Mouse (Mus musculus): ENCODE measurements around the gene Slc17a9. TPM values are rescaled to one million over a fixed set of nuclear protein-coding genes. Genes with fewer than 3 reads are reported as not detected.

Slc17a9 gene
- polyA plus RNA-seq, 1 experiment from 2014 or later: 5.2 TPM

DNA sequence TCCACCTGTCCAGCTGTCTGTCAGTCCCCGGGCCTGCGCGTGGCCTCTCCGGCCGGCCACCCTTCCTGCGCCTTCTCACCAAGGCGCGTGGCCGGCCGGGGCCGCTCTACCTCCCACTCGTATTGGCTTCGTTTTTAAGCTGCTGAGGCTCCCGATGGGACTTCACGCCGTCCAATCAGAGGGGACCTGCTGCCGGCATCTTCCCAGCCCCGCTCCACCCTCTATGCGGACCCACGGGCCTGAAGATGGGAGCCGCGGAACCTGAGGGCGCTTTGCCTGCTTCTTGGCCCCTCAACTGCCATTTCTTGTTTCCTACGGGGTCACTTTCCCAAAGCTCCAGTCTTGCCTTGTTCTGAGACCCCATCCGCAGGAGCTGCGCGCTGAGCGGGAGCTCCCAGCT is 51.7 kb downstream of the Slc17a9 start, which contains the start of gene Bhlhe23:
Bhlhe23 (minus strand) TSS at position 108 of the 400 bp plus-strand sequence.
- no peaks in the 10 kb centered on the region for H3K9me3 ChIP-seq (ENCODE audit: low read length)
- DNase-seq: no peak
- H3K36me3 ChIP-seq (replicated peaks; ENCODE audit: insufficient read depth, low read length): no peaks in the 10 kb centered on the region
- TF ChIP-seq EP300 (IDR thresholded peaks at IDR 0.05; ENCODE audit: low read depth) (no peak), CTCF (IDR thresholded peaks at IDR 0.05; ENCODE audit: low read depth) (no peak)
- ATAC-seq: no peak
- 3% methylated on average over 28 of the region's 28 CpGs for WGBS (ENCODE audit: insufficient replicate concordance)
- H3K4me2 ChIP-seq (ENCODE audit: low read depth, low read length): no peak within 1 kb of the TSS
- no peak within 1 kb of the TSS for H3K9ac ChIP-seq (replicated peaks)
- H3K4me1 ChIP-seq (ENCODE audit: insufficient read depth): no peaks in the 10 kb centered on the region
- no peak within 1 kb of the TSS for H3K27ac ChIP-seq (ENCODE audit: low read depth)
- H3K27me3 ChIP-seq (ENCODE audit: insufficient read depth, low read length): peaks cover 72% of the 10 kb centered on the region
- no peak within 1 kb of the TSS for H3K4me3 ChIP-seq (ENCODE audit: low read depth, low read length)

GRCm38 (mm10) chr2:180779226-180780104 is 54.4 kb downstream of the Slc17a9 start:
- Histone ChIP-seq H3K27ac (ENCODE audit: low read depth) (no peak overlapping the region), H3K4me1 (ENCODE audit: insufficient read depth) (no peaks in the 10 kb centered on the region), H3K36me3 (replicated peaks; ENCODE audit: insufficient read depth, low read length) (no peaks in the 10 kb centered on the region), H3K9me3 (ENCODE audit: low read length) (no peaks in the 10 kb centered on the region), H3K4me3 (ENCODE audit: low read depth, low read length) (no peak overlapping the region), H3K4me2 (ENCODE audit: low read depth, low read length) (no peak overlapping the region), H3K9ac (replicated peaks) (no peak overlapping the region), H3K27me3 (ENCODE audit: insufficient read depth, low read length) (peaks cover 50% of the 10 kb centered on the region)
- WGBS (ENCODE audit: insufficient replicate concordance): 24% methylated on average over 12 of the region's 12 CpGs
- ATAC-seq (no peak), DNase-seq (peak; percentile 55)
- TF ChIP-seq EP300 (IDR thresholded peaks at IDR 0.05; ENCODE audit: low read depth) (no peak), CTCF (IDR thresholded peaks at IDR 0.05; ENCODE audit: low read depth) (peak; percentile 98)

- TF ChIP-seq CTCF (IDR thresholded peaks at IDR 0.05; ENCODE audit: low read depth) (no peak), EP300 (IDR thresholded peaks at IDR 0.05; ENCODE audit: low read depth) (no peak)
- DNase-seq (no peak), ATAC-seq (no peak)
- Histone ChIP-seq H3K4me3 (ENCODE audit: low read depth, low read length) (no peak overlapping the region), H3K27me3 (ENCODE audit: insufficient read depth, low read length) (peaks cover 44% of the 10 kb centered on the region), H3K4me2 (ENCODE audit: low read depth, low read length) (no peak overlapping the region), H3K36me3 (replicated peaks; ENCODE audit: insufficient read depth, low read length) (no peaks in the 10 kb centered on the region), H3K9me3 (ENCODE audit: low read length) (no peaks in the 10 kb centered on the region), H3K9ac (replicated peaks) (no peak overlapping the region), H3K27ac (ENCODE audit: low read depth) (no peak overlapping the region), H3K4me1 (ENCODE audit: insufficient read depth) (no peaks in the 10 kb centered on the region)
- 3% methylated on average over 2 of the region's 2 CpGs for WGBS (ENCODE audit: insufficient replicate concordance)
These were observed 55.2 kb downstream of the Slc17a9 start for GRCm38 (mm10) chr2:180780282-180780681.

DNA sequence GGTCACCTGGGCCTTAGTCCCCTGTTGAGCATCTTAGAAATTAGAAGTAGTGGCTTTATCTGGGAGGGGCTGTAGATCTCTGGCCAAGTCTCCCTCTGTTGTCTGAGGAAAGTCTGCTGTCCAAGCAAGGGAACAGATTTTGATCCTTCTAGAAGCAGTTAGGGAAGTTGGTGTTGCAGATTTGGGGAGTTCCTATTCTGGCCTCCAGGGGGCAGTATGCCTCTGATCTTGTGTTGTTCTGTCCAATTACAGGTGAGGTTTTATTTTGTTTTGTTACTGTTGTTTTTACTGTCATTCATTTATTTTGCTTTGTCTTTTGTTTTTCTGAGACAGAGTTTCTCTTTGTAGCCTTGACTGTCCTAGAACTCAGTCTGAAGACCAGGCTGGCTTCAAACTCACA is 61.7 kb downstream of the Slc17a9 start:
- Histone ChIP-seq H3K27me3 (ENCODE audit: insufficient read depth, low read length) (peaks cover 5% of the 10 kb centered on the region; the same call in 1 of the 2 replicates), H3K4me1 (ENCODE audit: insufficient read depth) (no peaks in the 10 kb centered on the region), H3K27ac (ENCODE audit: low read depth) (no peak overlapping the region), H3K9me3 (ENCODE audit: low read length) (no peaks in the 10 kb centered on the region), H3K9ac (replicated peaks) (no peak overlapping the region), H3K4me3 (ENCODE audit: low read depth, low read length) (no peak overlapping the region), H3K36me3 (replicated peaks; ENCODE audit: insufficient read depth, low read length) (no peaks in the 10 kb centered on the region), H3K4me2 (ENCODE audit: low read depth, low read length) (no peak overlapping the region)
- peak; percentile 78 for TF ChIP-seq CTCF (IDR thresholded peaks at IDR 0.05; ENCODE audit: low read depth)
- TF ChIP-seq EP300 (IDR thresholded peaks at IDR 0.05; ENCODE audit: low read depth): no peak
- ATAC-seq (no peak), DNase-seq (peak; percentile 61)

DNA sequence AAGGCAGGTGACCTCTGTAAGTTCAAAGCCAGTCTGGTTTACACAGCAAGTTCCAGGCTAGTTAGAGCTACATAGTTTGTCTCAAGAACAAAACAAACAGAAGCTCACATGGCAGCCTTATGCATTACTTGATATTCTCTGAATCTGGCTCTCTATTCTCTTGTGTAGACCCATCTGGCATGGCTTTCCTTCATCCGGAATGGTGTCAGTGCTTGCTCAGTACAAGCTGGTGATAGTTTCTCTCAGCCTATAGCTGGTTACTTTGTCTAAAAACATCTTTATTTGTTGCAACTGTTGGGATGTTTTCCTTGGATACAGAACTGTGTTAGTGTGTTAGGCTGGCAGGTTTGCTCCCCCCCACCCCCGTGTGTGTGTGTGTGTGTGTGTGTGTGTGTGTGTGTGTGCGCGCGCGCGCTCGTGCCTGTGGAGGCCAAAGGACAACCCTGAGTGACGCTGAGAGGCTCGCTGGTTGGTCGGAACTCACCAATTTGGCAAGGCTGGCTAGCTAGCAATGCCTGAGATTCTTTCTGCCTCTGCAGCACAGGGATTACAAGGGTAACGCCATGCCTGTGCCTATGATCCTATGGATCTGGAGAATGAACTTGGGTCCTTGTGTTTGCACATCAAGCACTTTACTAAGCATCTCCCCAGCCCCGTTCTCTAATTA is 62.6 kb downstream of the Slc17a9 start:
- H3K9me3 ChIP-seq (ENCODE audit: low read length): no peaks in the 10 kb centered on the region
- no peaks in the 10 kb centered on the region for H3K36me3 ChIP-seq (replicated peaks; ENCODE audit: insufficient read depth, low read length)
- H3K9ac ChIP-seq (replicated peaks): no peak overlapping the region
- H3K4me3 ChIP-seq (ENCODE audit: low read depth, low read length): no peak overlapping the region
- no peaks in the 10 kb centered on the region for H3K4me1 ChIP-seq (ENCODE audit: insufficient read depth)
- WGBS (ENCODE audit: insufficient replicate concordance): 65% methylated on average over 13 of the region's 13 CpGs
- H3K4me2 ChIP-seq (ENCODE audit: low read depth, low read length): no peak overlapping the region
- TF ChIP-seq CTCF (IDR thresholded peaks at IDR 0.05; ENCODE audit: low read depth) (no peak), EP300 (IDR thresholded peaks at IDR 0.05; ENCODE audit: low read depth) (no peak)
- peak; percentile 19; the same call in 1 of the 2 replicates for ATAC-seq
- no peak for DNase-seq
- H3K27me3 ChIP-seq (ENCODE audit: insufficient read depth, low read length): peaks cover 5% of the 10 kb centered on the region; the same call in 1 of the 2 replicates
- no peak overlapping the region for H3K27ac ChIP-seq (ENCODE audit: low read depth)

- TF ChIP-seq CTCF (IDR thresholded peaks at IDR 0.05; ENCODE audit: low read depth) (no peak), EP300 (IDR thresholded peaks at IDR 0.05; ENCODE audit: low read depth) (no peak)
- H3K4me1 ChIP-seq (ENCODE audit: insufficient read depth): no peaks in the 10 kb centered on the region
- peaks cover 5% of the 10 kb centered on the region; the same call in 1 of the 2 replicates for H3K27me3 ChIP-seq (ENCODE audit: insufficient read depth, low read length)
- no peak for DNase-seq
- no peak overlapping the region for H3K9ac ChIP-seq (replicated peaks)
- no peak overlapping the region for H3K4me3 ChIP-seq (ENCODE audit: low read depth, low read length)
- no peaks in the 10 kb centered on the region for H3K9me3 ChIP-seq (ENCODE audit: low read length)
- no peak overlapping the region for H3K27ac ChIP-seq (ENCODE audit: low read depth)
- no peaks in the 10 kb centered on the region for H3K36me3 ChIP-seq (replicated peaks; ENCODE audit: insufficient read depth, low read length)
- ATAC-seq: no peak
- 8% methylated on average over 2 of the region's 2 CpGs for WGBS (ENCODE audit: insufficient replicate concordance)
- H3K4me2 ChIP-seq (ENCODE audit: low read depth, low read length): no peak overlapping the region
These were observed 63.3 kb downstream of the Slc17a9 start for GRCm38 (mm10) chr2:180788386-180788785.

Data from liver, postnatal 0 days (tissue).